Mouse (Mus musculus): Measurements from ENCODE around the gene Ocel1. TPM values are rescaled to one million over a fixed set of nuclear protein-coding genes. Genes with fewer than 3 reads are reported as not detected.

The Ocel1 gene
- polyA plus RNA-seq, 1 experiment from 2014 or later: 4.7 TPM

- Histone ChIP-seq H3K9me3 (replicated peaks; ENCODE audit: control insufficient read depth, low read length) (no peaks in the 10 kb centered on the region), H3K4me1 (ENCODE audit: control insufficient read depth, low read depth, low read length) (peaks cover 21% of the 10 kb centered on the region), H3K9ac (ENCODE audit: low read depth, low read length) (peak overlapping the region; percentile 67), H3K4me2 (ENCODE audit: low read depth, low read length) (peak overlapping the region; percentile 78), H3K27me3 (ENCODE audit: control insufficient read depth, insufficient read depth, low read depth, low read length) (no peaks in the 10 kb centered on the region), H3K27ac (ENCODE audit: low read length) (no peak overlapping the region; the same call in 1 of the 2 replicates), H3K36me3 (ENCODE audit: control insufficient read depth, insufficient read depth) (peaks cover 30% of the 10 kb centered on the region), H3K4me3 (ENCODE audit: low read depth, low read length) (peak overlapping the region; percentile 99)
- 50% methylated on average over 9 of the region's 9 CpGs for WGBS (ENCODE audit: insufficient replicate concordance)
- ATAC-seq (ENCODE audit: low read depth): no peak
These were observed 33.9 kb downstream of the Ocel1 start for GRCm38 (mm10) chr8:71404951-71405351.

- Histone ChIP-seq H3K4me3 (ENCODE audit: low read depth, low read length) (peak within 1 kb of the TSS; percentile 99), H3K36me3 (ENCODE audit: control insufficient read depth, insufficient read depth) (peaks cover 30% of the 10 kb centered on the region), H3K4me1 (ENCODE audit: control insufficient read depth, low read depth, low read length) (peaks cover 21% of the 10 kb centered on the region), H3K9ac (ENCODE audit: low read depth, low read length) (peak within 1 kb of the TSS; percentile 98), H3K9me3 (replicated peaks; ENCODE audit: control insufficient read depth, low read length) (no peaks in the 10 kb centered on the region), H3K4me2 (ENCODE audit: low read depth, low read length) (peak within 1 kb of the TSS; percentile 78), H3K27ac (ENCODE audit: low read length) (peak within 1 kb of the TSS; percentile 74), H3K27me3 (ENCODE audit: control insufficient read depth, insufficient read depth, low read depth, low read length) (no peaks in the 10 kb centered on the region)
- 13% methylated on average over 33 of the region's 33 CpGs for WGBS (ENCODE audit: insufficient replicate concordance)
- peak; percentile 91 for ATAC-seq (ENCODE audit: low read depth)
These were observed 34.5 kb downstream of the Ocel1 start, which contains the start of gene Ankle1 for GRCm38 (mm10) chr8:71405401-71406098. Ankle1 (plus strand) TSS chr8:71406010.

- H3K36me3 ChIP-seq (ENCODE audit: control insufficient read depth, insufficient read depth): peaks cover 30% of the 10 kb centered on the region
- WGBS (ENCODE audit: insufficient replicate concordance): under 1% methylated on average over 55 of the region's 55 CpGs
- H3K27ac ChIP-seq (ENCODE audit: low read length): peak overlapping the region; percentile 74
- no peaks in the 10 kb centered on the region for H3K27me3 ChIP-seq (ENCODE audit: control insufficient read depth, insufficient read depth, low read depth, low read length)
- peak overlapping the region; percentile 99 for H3K4me3 ChIP-seq (ENCODE audit: low read depth, low read length)
- peak overlapping the region; percentile 98 for H3K9ac ChIP-seq (ENCODE audit: low read depth, low read length)
- peak overlapping the region; percentile 78 for H3K4me2 ChIP-seq (ENCODE audit: low read depth, low read length)
- no peaks in the 10 kb centered on the region for H3K9me3 ChIP-seq (replicated peaks; ENCODE audit: control insufficient read depth, low read length)
- H3K4me1 ChIP-seq (ENCODE audit: control insufficient read depth, low read depth, low read length): peaks cover 21% of the 10 kb centered on the region
- peak; percentile 74 for ATAC-seq (ENCODE audit: low read depth)
These were observed 35.3 kb downstream of the Ocel1 start for GRCm38 (mm10) chr8:71406099-71407015.

- Histone ChIP-seq H3K4me1 (ENCODE audit: control insufficient read depth, low read depth, low read length) (peaks cover 23% of the 10 kb centered on the region), H3K9me3 (replicated peaks; ENCODE audit: control insufficient read depth, low read length) (no peaks in the 10 kb centered on the region), H3K4me3 (ENCODE audit: low read depth, low read length) (peak overlapping the region; percentile 99), H3K36me3 (ENCODE audit: control insufficient read depth, insufficient read depth) (peaks cover 30% of the 10 kb centered on the region), H3K27ac (ENCODE audit: low read length) (no peak overlapping the region), H3K27me3 (ENCODE audit: control insufficient read depth, insufficient read depth, low read depth, low read length) (no peaks in the 10 kb centered on the region), H3K4me2 (ENCODE audit: low read depth, low read length) (peak overlapping the region; percentile 78), H3K9ac (ENCODE audit: low read depth, low read length) (peak overlapping the region; percentile 18; the same call in 1 of the 2 replicates)
- ATAC-seq (ENCODE audit: low read depth): no peak
- 87% methylated on average over 14 of the region's 14 CpGs for WGBS (ENCODE audit: insufficient replicate concordance)
These were observed 36.3 kb downstream of the Ocel1 start for GRCm38 (mm10) chr8:71407441-71407840.

- Histone ChIP-seq H3K36me3 (ENCODE audit: control insufficient read depth, insufficient read depth) (peaks cover 30% of the 10 kb centered on the region), H3K27ac (ENCODE audit: low read length) (no peak overlapping the region), H3K4me3 (ENCODE audit: low read depth, low read length) (no peak overlapping the region), H3K9me3 (replicated peaks; ENCODE audit: control insufficient read depth, low read length) (no peaks in the 10 kb centered on the region), H3K27me3 (ENCODE audit: control insufficient read depth, insufficient read depth, low read depth, low read length) (no peaks in the 10 kb centered on the region), H3K4me2 (ENCODE audit: low read depth, low read length) (no peak overlapping the region), H3K9ac (ENCODE audit: low read depth, low read length) (no peak overlapping the region), H3K4me1 (ENCODE audit: control insufficient read depth, low read depth, low read length) (peaks cover 23% of the 10 kb centered on the region)
- no peak for ATAC-seq (ENCODE audit: low read depth)
- WGBS (ENCODE audit: insufficient replicate concordance): 90% methylated on average over 4 of the region's 4 CpGs
These were observed 37.1 kb downstream of the Ocel1 start for GRCm38 (mm10) chr8:71408231-71408630.

GRCm38 (mm10) chr8:71411535-71412273 lies 40.6 kb downstream of the Ocel1 start:
- 41% methylated on average over 11 of the region's 11 CpGs for WGBS (ENCODE audit: insufficient replicate concordance)
- peaks cover 11% of the 10 kb centered on the region for H3K4me1 ChIP-seq (ENCODE audit: control insufficient read depth, low read depth, low read length)
- no peak for ATAC-seq (ENCODE audit: low read depth)
- peaks cover 30% of the 10 kb centered on the region for H3K36me3 ChIP-seq (ENCODE audit: control insufficient read depth, insufficient read depth)
- no peak overlapping the region for H3K9ac ChIP-seq (ENCODE audit: low read depth, low read length)
- no peak overlapping the region for H3K27ac ChIP-seq (ENCODE audit: low read length)
- no peak overlapping the region for H3K4me2 ChIP-seq (ENCODE audit: low read depth, low read length)
- no peaks in the 10 kb centered on the region; the same call in 1 of the 2 replicates for H3K27me3 ChIP-seq (ENCODE audit: control insufficient read depth, insufficient read depth, low read depth, low read length)
- H3K9me3 ChIP-seq (replicated peaks; ENCODE audit: control insufficient read depth, low read length): no peaks in the 10 kb centered on the region
- no peak overlapping the region for H3K4me3 ChIP-seq (ENCODE audit: low read depth, low read length)

- Histone ChIP-seq H3K9me3 (replicated peaks; ENCODE audit: control insufficient read depth, low read length) (no peaks in the 10 kb centered on the region; the same call in 1 of the 2 replicates), H3K9ac (ENCODE audit: low read depth, low read length) (no peak overlapping the region), H3K36me3 (ENCODE audit: control insufficient read depth, insufficient read depth) (no peaks in the 10 kb centered on the region), H3K4me1 (ENCODE audit: control insufficient read depth, low read depth, low read length) (no peaks in the 10 kb centered on the region), H3K4me2 (ENCODE audit: low read depth, low read length) (no peak overlapping the region), H3K27ac (ENCODE audit: low read length) (no peak overlapping the region), H3K4me3 (ENCODE audit: low read depth, low read length) (no peak overlapping the region), H3K27me3 (ENCODE audit: control insufficient read depth, insufficient read depth, low read depth, low read length) (no peaks in the 10 kb centered on the region)
- no peak for ATAC-seq (ENCODE audit: low read depth)
These were observed 51.0 kb downstream of the Ocel1 start for GRCm38 (mm10) chr8:71422121-71422520.

Data from liver, embryonic 16.5 days (tissue).